Mouse (Mus musculus) liver, embryonic 12.5 days (tissue): Measurements from ENCODE around the gene Slc34a2. TPM values are rescaled to one million over a fixed set of nuclear protein-coding genes. Genes with fewer than 3 reads are reported as not detected.
A peak's percentile ranks its signal among the peaks of the same experiment; 100 is the strongest.

ENCODE experiments used
- ATAC-seq: fragments of 200-750 bp; cut with Nextera tagmentation; 2 replicates; pipeline ENCODE4 v1.8.0; 2017; ENCODE audit warnings: moderate number of reproducible peaks, mild to moderate bottlenecking, moderate library complexity
- H3K27ac ChIP-seq: fragments of 300-500 bp; sonication (generic); 2 replicates; pipeline ENCODE4 v1.5.1; 2016; ENCODE audit warnings: mild to moderate bottlenecking
- H3K27me3 ChIP-seq: fragments of 300-500 bp; sonication (generic); replicated peaks from 2 replicates; pipeline ENCODE4 v1.6.1; 2016; ENCODE audit warnings: mild to moderate bottlenecking, moderate library complexity
- H3K36me3 ChIP-seq: fragments of 300-500 bp; sonication (generic); 2 replicates; pipeline ENCODE4 v1.6.1; 2016; ENCODE audit warnings: mild to moderate bottlenecking, moderate library complexity
- H3K4me1 ChIP-seq: fragments of 300-500 bp; sonication (generic); 2 replicates; pipeline ENCODE4 v1.6.1; 2016
- H3K4me2 ChIP-seq: fragments of 300-500 bp; sonication (generic); 2 replicates; pipeline ENCODE4 v1.6.1; 2016; ENCODE audit warnings: mild to moderate bottlenecking, moderate library complexity
- H3K4me3 ChIP-seq: fragments of 300-500 bp; sonication (generic); 2 replicates; pipeline ENCODE4 v1.5.1; 2016; ENCODE audit warnings: mild to moderate bottlenecking, moderate library complexity
- H3K9ac ChIP-seq: fragments of 300-500 bp; sonication (generic); 2 replicates; pipeline ENCODE4 v1.6.1; 2016; ENCODE audit warnings: mild to moderate bottlenecking, moderate library complexity
- H3K9me3 ChIP-seq: fragments of 300-500 bp; sonication (generic); replicated peaks from 2 replicates; pipeline ENCODE4 v1.6.1; 2016; ENCODE audit warnings: mild to moderate bottlenecking, moderate library complexity
- WGBS: fragments of 180-500 bp; shearing (Covaris S2); methylation state at CpG from one replicate; pipeline ENCODE4 v1.1.7; 2016; ENCODE audit not compliant: insufficient replicate concordance; 5-methylcytosine and 5-hydroxymethylcytosine counted together
- polyA plus RNA-seq: library from polyadenylated mRNA; unstranded; fragments of >200 nt; fragmentation: Nextera tagmentation; extraction: Ambion mirVana; gene quantifications from 2 replicates; pipeline ENCODE4 v1.2.1, GENCODE M21; 2016

Slc34a2 gene
- not detected in 2 replicates for polyA plus RNA-seq

DNA sequence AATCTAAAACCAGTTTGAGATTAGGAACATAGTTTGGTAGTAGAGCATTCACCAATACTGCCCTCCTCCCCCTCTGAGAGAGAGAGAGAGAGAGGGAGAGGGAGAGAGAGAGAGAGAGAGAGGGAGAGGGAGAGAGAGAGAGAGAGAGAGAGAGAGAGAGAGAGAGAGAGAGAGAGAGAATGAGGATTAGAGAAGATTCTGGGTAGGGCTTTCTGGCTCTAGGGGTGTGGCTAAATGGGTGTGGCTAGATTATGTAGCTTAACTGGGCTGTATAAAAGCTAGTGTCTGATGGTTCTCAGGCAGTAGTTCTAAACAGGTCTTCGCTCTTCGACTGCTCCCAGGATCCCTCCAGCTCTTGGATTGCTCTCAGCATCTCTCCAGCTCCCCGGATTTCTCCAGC is at the start of gene Slc34a2:
Slc34a2 (plus strand) TSS at position 301 of the 400 bp plus-strand sequence.
- no peak for ATAC-seq
- H3K4me3 ChIP-seq: no peak within 1 kb of the TSS
- no peak within 1 kb of the TSS for H3K27ac ChIP-seq
- H3K9ac ChIP-seq: no peak within 1 kb of the TSS
- H3K9me3 ChIP-seq: no peaks in the 10 kb centered on the region
- no peaks in the 10 kb centered on the region for H3K36me3 ChIP-seq
- 85% methylated on average over 3 of the region's 3 CpGs for WGBS
- H3K4me1 ChIP-seq: peaks cover 6% of the 10 kb centered on the region
- H3K4me2 ChIP-seq: no peak within 1 kb of the TSS
- H3K27me3 ChIP-seq: no peaks in the 10 kb centered on the region

DNA sequence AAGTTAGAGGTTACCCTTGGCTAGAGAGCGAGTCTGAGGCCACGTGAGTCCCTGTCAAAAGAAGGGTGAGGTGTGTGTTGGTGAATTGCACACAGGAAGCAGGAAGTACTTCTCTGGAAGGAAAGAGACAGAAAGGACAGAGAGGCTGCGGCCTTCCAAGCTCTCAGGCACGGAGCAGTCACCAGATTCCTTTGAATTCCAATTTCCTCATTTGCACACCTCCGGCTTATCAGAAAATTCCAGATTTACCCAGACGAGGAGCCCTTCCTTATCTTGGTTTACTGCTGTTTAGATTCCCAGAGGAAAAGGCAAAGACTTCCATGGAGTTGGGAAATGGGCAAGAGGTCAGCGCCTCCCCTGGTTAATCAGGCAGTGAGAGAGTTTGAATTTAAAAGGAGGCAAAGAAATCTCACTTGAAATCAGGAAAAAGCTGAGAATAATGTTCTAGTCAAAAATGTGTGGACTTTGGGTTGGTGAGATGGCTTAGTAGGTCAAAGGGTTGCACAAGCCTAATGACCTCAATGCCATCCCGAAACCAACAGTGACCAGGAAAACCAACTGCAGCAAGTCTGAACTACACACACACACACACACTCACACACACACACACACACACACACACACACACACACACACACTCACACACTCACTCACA is 47.1 kb upstream of the Slc34a2 start:
- peak overlapping the region; percentile 54; the same call in 1 of the 2 replicates for H3K27ac ChIP-seq

DNA sequence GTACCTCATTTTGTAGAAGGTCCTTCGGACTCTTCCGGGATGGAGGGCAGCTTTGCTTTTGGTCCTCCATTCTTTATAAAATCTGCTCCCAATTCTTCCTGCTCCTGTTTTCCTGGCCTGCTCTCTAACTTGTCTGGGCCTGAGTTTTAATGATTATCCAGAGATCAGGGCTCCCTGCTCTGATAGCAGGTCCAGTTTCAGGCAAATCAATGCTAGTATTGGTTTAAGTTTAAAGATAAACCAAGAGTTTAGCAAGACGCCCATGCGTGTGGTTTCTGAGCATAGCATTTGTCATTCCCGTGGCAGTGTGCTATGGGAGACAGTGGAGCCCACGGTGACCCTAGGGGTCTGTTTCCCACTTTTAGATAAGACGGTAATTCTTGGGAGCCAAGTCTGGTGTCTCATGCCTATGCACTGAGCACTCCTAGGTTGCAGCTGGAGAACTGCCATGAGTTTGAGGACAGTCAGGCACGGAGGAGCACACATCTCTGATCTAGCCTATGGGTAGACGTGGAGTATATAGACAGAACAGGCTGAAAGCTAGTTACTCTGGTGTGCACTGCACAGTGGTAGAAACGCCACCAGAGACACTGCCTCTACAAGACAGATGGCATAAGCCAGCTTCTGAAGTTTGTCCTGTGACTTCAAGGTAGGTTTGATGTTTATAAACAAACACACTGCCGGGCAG is 45.5 kb upstream of the Slc34a2 start:
- WGBS: 63% methylated on average over 11 of the region's 11 CpGs
- no peaks in the 10 kb centered on the region for H3K4me1 ChIP-seq
- H3K4me3 ChIP-seq: peak overlapping the region; percentile 36
- peak overlapping the region; percentile 54; the same call in 1 of the 2 replicates for H3K27ac ChIP-seq
- no peaks in the 10 kb centered on the region for H3K9me3 ChIP-seq
- peak; percentile 61 for ATAC-seq
- H3K27me3 ChIP-seq: no peaks in the 10 kb centered on the region
- H3K36me3 ChIP-seq: no peaks in the 10 kb centered on the region
- no peak overlapping the region for H3K4me2 ChIP-seq
- H3K9ac ChIP-seq: no peak overlapping the region

More for the DNA sequence above, 47.1 kb upstream of the Slc34a2 start:
- no peak for ATAC-seq
- H3K9me3 ChIP-seq: no peaks in the 10 kb centered on the region
- H3K4me1 ChIP-seq: no peaks in the 10 kb centered on the region
- 0 out of 2 replicates have a peak overlapping the region, but pooled peaks have one; percentile 36 for H3K4me3 ChIP-seq
- 31% methylated on average over 8 of the region's 8 CpGs for WGBS
- no peaks in the 10 kb centered on the region for H3K36me3 ChIP-seq
- no peaks in the 10 kb centered on the region for H3K27me3 ChIP-seq
- 0 out of 2 replicates have a peak overlapping the region, but pooled peaks have one; percentile 24 for H3K4me2 ChIP-seq
- H3K9ac ChIP-seq: no peak overlapping the region

DNA sequence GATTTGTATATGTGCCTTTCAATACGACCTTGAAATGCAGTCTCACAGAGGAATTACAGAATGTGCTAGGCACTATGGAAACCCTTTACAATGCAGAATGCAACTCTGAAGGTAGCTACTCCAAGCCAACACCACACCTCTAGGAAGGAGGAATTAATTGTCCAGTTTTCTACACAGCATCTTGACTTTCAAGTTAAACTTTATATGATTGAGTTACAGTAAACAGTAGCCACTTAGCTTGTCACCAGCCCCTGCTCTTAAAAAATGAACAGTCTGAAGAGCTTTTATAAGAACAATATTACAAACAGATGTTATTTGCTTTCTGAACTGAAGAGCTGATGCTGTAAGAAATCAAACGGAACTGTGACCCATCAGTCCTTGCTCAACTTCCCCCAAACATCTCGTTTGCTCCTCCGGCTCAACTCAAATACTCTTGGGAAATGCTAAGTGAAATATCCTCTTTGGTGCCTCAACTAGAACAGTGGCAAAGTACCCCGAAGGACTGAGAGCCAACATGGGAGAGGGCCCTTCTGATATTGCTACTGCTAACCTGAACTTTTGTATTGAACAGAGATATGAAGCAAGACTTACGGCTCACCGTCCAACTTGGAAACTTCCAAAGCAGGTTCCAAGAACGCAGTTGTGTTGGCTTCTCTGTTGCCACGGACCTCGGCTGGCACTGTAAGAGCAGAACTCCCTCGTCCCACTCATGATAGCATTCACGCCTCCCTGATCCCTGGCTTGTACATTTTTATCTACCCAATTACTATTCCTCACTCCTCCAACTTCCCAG is 44.2 kb upstream of the Slc34a2 start:
- Histone ChIP-seq H3K9ac (no peak overlapping the region), H3K27me3 (no peaks in the 10 kb centered on the region), H3K4me3 (no peak overlapping the region), H3K4me2 (no peak overlapping the region), H3K27ac (no peak overlapping the region), H3K36me3 (no peaks in the 10 kb centered on the region), H3K4me1 (no peaks in the 10 kb centered on the region), H3K9me3 (no peaks in the 10 kb centered on the region)
- ATAC-seq: no peak
- WGBS: 72% methylated on average over 12 of the region's 12 CpGs

DNA sequence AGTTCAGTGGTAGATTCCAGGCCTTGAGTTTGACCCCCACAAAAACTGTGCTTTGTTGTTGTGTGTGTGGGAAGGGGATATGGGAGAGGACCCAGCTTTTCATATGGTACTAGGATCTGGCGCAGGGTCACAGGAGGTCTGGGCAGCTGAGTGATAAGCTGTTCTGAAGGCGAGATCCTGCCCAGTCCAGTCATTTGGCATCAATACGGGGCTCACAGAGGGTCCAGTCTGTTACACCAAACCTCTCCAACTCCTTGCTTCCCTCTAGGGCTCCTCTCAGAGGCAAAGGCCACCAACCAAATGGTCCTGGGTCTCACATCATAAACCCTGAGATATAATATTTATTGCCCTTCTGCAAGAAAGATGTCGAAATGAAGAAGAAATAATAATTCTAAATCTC is 42.4 kb upstream of the Slc34a2 start:
- no peaks in the 10 kb centered on the region for H3K9me3 ChIP-seq
- H3K4me2 ChIP-seq: no peak overlapping the region
- H3K4me3 ChIP-seq: no peak overlapping the region
- no peak for ATAC-seq
- H3K36me3 ChIP-seq: no peaks in the 10 kb centered on the region
- WGBS: 68% methylated on average over 4 of the region's 4 CpGs
- no peaks in the 10 kb centered on the region for H3K27me3 ChIP-seq
- H3K4me1 ChIP-seq: no peaks in the 10 kb centered on the region
- no peak overlapping the region for H3K27ac ChIP-seq
- no peak overlapping the region for H3K9ac ChIP-seq

DNA sequence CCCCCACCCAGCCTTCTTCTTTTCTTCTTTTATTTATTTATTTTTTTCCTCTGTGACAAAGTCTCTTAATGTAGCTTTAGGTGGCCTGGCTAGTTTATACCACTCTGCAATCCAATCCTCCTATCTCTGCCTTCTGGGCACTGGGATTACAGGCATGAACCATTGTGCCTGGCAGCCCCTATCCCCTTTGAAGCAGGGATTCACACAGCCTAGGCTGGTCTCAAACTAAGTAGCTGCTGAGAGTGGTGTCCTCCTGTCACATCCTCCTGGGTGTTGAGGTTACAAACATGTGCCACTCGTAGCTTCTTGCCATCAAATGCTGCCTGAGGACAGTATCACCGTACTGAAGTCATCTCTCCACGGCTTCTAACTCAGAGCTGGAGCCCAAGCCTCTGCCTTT is 41.7 kb upstream of the Slc34a2 start:
- H3K4me3 ChIP-seq: no peak overlapping the region
- H3K9ac ChIP-seq: no peak overlapping the region
- WGBS: 75% methylated on average over 3 of the region's 3 CpGs
- ATAC-seq: no peak
- H3K27me3 ChIP-seq: no peaks in the 10 kb centered on the region
- H3K36me3 ChIP-seq: no peaks in the 10 kb centered on the region
- no peak overlapping the region for H3K4me2 ChIP-seq
- H3K27ac ChIP-seq: no peak overlapping the region
- no peaks in the 10 kb centered on the region for H3K4me1 ChIP-seq
- H3K9me3 ChIP-seq: no peaks in the 10 kb centered on the region

DNA sequence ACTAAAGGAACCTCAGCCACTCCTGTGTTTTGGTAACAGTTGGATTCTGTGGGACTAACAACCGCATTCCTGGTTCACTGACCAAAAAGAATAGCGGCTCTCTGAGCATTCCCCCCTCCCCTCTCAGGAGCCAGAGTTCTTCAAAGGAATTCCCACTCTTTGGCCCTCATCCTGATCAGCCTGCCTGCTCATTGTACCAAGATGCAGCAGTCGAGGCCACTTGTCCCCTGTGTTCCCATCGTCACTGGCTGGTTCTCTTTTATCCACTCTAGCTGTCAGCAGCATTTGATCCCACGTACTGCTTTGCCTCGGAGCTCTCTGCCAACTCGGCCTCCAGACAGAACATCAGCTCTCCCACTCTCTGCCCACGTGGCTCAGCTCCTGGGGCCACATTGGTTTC is 41.3 kb upstream of the Slc34a2 start:
- 61% methylated on average over 8 of the region's 8 CpGs for WGBS

DNA sequence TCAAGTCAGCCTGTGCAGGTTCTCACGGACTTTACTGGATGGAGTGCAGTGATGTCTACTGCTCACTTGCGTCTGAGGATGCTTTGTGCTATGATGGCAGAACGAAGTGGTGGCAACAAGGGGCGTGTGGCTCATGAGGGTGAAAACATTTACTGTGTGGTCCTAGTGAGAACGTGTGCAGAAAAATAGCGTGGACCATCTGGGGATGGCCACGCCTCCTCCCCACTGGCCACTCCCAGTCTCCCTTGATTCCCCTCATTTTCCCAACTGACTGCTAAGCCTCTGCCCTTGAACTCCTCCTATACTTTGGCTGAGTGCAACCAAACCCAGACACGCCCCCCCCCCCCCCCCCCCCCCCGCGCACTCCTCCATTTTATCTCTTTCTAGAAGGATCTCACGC is 40.8 kb upstream of the Slc34a2 start:
- Histone ChIP-seq H3K4me2 (no peak overlapping the region), H3K27me3 (no peaks in the 10 kb centered on the region), H3K4me3 (no peak overlapping the region), H3K27ac (no peak overlapping the region), H3K36me3 (no peaks in the 10 kb centered on the region), H3K9me3 (no peaks in the 10 kb centered on the region), H3K9ac (no peak overlapping the region), H3K4me1 (no peaks in the 10 kb centered on the region)
- no peak for ATAC-seq
- 77% methylated on average over 8 of the region's 11 CpGs for WGBS

More for the DNA sequence above, 41.3 kb upstream of the Slc34a2 start:
- no peak overlapping the region for H3K9ac ChIP-seq
- H3K36me3 ChIP-seq: no peaks in the 10 kb centered on the region
- no peak overlapping the region for H3K27ac ChIP-seq
- H3K4me2 ChIP-seq: no peak overlapping the region
- no peaks in the 10 kb centered on the region for H3K9me3 ChIP-seq
- H3K4me1 ChIP-seq: no peaks in the 10 kb centered on the region
- ATAC-seq: no peak
- no peaks in the 10 kb centered on the region for H3K27me3 ChIP-seq
- no peak overlapping the region for H3K4me3 ChIP-seq

DNA sequence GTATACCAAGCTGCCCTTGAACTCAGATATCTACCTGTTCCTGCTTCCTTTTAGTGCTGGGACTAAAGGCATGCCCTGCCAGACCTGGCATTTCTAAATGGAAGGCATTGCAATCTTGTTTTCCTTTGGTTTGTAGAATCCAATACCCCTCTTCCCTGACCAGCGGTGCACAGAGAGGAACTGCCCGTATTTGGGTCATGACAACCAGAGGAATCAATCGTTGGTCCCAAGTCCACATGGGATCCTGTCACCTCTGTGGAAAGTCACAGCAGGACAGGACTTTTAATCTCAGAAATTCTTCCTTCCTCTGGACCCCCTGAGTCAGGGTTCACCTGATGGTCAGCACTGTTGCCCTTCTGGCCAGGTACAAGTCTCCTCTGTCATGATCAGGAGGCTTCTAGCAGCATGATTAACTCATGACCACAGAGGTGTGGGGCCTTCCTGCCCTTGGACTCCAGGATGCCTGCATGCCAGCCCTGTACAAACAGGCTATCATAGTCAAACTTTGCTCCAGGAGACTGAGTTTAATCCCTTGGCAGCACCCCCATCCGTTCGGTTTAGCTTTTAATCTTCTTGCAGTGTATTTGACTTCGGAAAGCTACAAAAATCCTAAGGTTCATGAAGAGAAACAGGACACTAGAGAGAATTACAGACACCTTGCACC is 39.7 kb upstream of the Slc34a2 start:
- Histone ChIP-seq H3K27me3 (no peaks in the 10 kb centered on the region), H3K4me1 (no peaks in the 10 kb centered on the region), H3K27ac (peak overlapping the region; percentile 26; the same call in 1 of the 2 replicates), H3K4me2 (no peak overlapping the region), H3K9me3 (no peaks in the 10 kb centered on the region), H3K4me3 (no peak overlapping the region), H3K36me3 (no peaks in the 10 kb centered on the region), H3K9ac (no peak overlapping the region)
- ATAC-seq: peak; percentile 57
- 63% methylated on average over 6 of the region's 6 CpGs for WGBS

DNA sequence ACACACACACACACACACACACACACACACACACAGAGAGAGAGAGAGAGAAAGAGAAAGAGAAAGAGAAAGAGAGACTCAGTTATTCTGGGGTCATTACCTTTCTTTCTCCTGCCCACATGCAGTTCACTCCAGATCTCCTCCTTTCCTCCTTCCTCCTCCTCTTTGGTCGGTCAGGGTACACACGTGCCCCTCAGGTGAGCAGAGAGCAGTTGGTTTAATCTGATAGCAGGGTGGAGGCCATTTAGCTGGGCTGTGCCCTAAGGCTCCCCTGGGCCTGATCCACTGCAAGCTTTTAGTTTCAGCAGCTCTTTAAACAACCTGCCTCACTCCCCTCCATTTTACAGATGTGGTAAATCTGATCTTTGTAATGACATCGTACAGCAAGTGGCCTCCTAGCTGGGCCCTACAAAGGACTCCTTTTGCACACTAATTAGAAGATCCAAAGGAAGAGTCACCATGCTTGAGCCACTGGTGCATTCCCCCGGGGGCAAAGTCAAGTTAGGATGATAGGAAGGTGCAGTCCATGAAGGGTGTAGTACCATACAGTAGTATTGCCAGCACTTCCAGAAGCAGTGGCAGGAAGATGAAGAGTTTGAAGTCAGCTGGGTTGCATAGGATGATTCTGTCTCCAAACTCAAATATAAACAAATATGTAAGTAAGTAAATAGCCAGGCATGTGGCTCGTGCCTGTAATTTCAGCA is 37.6 kb upstream of the Slc34a2 start:
- Histone ChIP-seq H3K9me3 (0 out of 2 replicates have a peak, but pooled peaks cover 5% of the 10 kb centered on the region), H3K4me1 (no peaks in the 10 kb centered on the region), H3K27me3 (no peaks in the 10 kb centered on the region), H3K27ac (no peak overlapping the region), H3K4me2 (no peak overlapping the region), H3K9ac (no peak overlapping the region), H3K36me3 (no peaks in the 10 kb centered on the region), H3K4me3 (no peak overlapping the region)
- WGBS: 55% methylated on average over 5 of the region's 5 CpGs
- no peak for ATAC-seq

DNA sequence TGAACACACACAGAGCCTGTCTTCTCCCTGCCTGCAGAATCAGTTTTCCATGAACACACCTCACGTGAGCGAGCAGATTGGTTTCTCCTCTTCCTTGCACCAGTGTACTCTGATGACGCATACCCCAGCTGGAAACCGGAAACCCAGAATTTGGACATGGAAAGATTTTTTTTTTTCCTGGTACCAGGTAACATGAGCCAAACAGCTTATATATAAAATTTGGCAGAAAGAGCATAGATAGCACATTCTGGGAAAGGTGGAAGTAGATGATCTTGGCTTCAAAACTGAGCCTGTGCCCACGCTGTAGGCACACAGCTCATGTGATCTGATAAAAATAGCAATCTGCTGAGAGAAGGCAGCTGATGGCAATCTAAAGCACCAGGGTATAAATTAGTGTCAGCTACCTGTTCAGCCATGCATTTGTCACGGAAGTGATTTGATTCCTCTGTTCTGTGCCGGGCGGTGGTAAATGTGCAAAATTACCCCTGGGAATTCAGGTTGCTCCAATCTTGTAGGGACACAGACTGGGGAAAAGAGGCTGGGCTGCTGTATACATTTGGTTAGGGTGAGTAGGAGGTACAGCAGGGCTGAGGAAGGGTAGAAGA is 35.2 kb upstream of the Slc34a2 start:
- Histone ChIP-seq H3K36me3 (no peaks in the 10 kb centered on the region), H3K27ac (no peak overlapping the region), H3K9me3 (0 out of 2 replicates have a peak, but pooled peaks cover 7% of the 10 kb centered on the region), H3K4me3 (no peak overlapping the region), H3K4me2 (no peak overlapping the region), H3K9ac (no peak overlapping the region), H3K4me1 (no peaks in the 10 kb centered on the region), H3K27me3 (no peaks in the 10 kb centered on the region)
- ATAC-seq: no peak
- 78% methylated on average over 8 of the region's 8 CpGs for WGBS
